Mouse (Mus musculus) gastrocnemius, postnatal 36 days (tissue): ENCODE data around the gene Sgsm1. TPM values are rescaled to one million over a fixed set of nuclear protein-coding genes. Genes with fewer than 3 reads are reported as not detected.

Experiments used
- DNase-seq, 2 experiments: peaks; one replicate each; pipeline ENCODE4 v3.0.0; 2022
- intact Hi-C: fragments of 180-260 bp; cut with DNase I; formaldehyde crosslinking; loops from one replicate; pipeline ENCODE4 v1.15.1; 2025
- microRNA-seq, 2 experiments: library from miRNA; unstranded; fragments of <30 nt; microRNA quantifications; one replicate each; pipeline ENCODE4 v1.2.0; 2021
- total RNA-seq, 2 experiments: library from RNA; stranded (reverse); gene quantifications; 2 replicates each; pipeline ENCODE4 v1.2.3; 2021

Sgsm1 gene
- total RNA-seq, 2 experiments from 2014 or later = 0.32 to 0.61 TPM

DNA sequence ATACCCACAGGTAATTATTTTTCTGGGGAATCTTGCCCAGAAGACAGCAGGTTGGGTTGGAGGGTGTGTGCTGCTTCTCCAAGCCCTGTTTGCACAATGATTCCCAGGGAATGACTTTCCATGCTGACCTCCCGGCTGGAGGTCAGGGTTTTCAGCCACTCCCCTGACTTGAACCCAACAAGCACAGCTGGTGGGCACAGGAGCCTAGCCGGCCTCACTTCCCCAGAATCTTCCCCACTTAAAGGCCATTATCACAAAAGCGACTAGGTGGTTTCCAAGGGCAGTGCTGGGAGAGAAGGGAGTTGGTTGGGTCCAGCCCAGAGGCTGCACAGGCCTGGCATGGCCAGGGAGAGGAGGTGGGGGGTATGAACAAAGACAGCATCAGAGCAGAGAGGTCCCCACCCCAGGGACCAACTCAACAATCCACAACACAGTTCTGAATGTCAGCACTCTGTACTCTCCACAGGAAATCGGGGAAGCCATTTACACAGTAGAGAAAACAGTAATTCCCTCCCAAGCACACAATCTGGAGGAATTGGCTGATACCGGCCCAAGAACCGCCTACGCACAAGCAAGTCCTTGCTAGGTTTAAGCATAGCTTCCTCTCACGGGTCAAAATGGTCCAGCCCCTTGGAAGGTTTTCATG is 111.3 kb downstream of the Sgsm1 start:
- intact Hi-C loops = no loop called here
- no peak for DNase-seq

GRCm38 (mm10) chr5:113196916-113197794 is 113.4 kb downstream of the Sgsm1 start:
- intact Hi-C loops = no loop called here
- DNase-seq = no peak

- intact Hi-C loops = no loop called here
- no peak for DNase-seq
Observed at GRCm38 (mm10) chr5:113195907-113196306, 114.7 kb downstream of the Sgsm1 start.

- no peak for DNase-seq
- intact Hi-C loops = no loop called here
Observed at GRCm38 (mm10) chr5:113195451-113195850, 115.1 kb downstream of the Sgsm1 start.

DNA sequence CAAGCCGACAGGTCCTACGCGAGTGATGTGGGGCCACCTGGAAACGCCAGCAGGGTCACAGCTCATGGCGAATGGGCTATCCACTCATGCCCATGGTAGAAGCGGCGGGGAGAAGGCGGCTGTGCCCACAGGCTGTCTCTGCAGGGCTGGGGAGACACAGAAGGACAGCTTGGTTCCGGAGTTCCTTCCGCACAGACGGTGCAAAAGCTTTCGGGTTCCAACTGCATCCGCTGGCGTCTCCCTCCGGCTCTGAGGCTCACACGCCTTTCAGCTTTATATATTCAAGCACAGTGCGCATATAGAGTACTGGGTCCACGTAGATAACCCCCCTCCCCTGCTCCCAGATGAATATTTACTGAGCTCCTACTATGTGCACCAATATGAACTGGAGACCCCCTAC is 116.8 kb downstream of the Sgsm1 start:
- DNase-seq = no peak
- intact Hi-C loops = no loop called here

Small RNAs within 50 kb of the gene (microRNA-seq; reads per million reads assigned to microRNA genes)
- gene Mir7229 (0 reads per million in 2 experiments), gene Mir7230 (0 reads per million in 2 experiments)

Other genes starting within 250 kb of the Sgsm1 start
- not detected for gene Crybb2, start 240.7 kb downstream of the Sgsm1 start, total RNA-seq
- gene Crybb3, start 229.2 kb downstream of the Sgsm1 start, total RNA-seq = under 1 TPM; 0.54 to 0.66 TPM
- 10 to 100 TPM; 22.3 to 23.0 TPM for gene 2900026A02Rik, start 89.5 kb downstream of the Sgsm1 start, total RNA-seq
- gene Tmem211, start 83.9 kb downstream of the Sgsm1 start, total RNA-seq = not detected
- gene Aym1, start 46.5 kb upstream of the Sgsm1 start, total RNA-seq = not detected
- under 1 TPM; 0.23 to 0.30 TPM for gene Wscd2, start 179.5 kb upstream of the Sgsm1 start, total RNA-seq